Mouse (Mus musculus) midbrain, embryonic 14.5 days (tissue): ENCODE data around the gene Luc7l2. TPM values are rescaled to one million over a fixed set of nuclear protein-coding genes. Genes with fewer than 3 reads are reported as not detected.

Experiments used
- ATAC-seq: fragments of 200-750 bp; cut with Nextera tagmentation; 2 replicates; pipeline ENCODE4 v1.8.0; 2017; ENCODE audit warnings: moderate number of reproducible peaks, moderate library complexity; ENCODE audit not compliant: low FRiP score, low TSS enrichment
- DNase-seq: peaks from one replicate; pipeline ENCODE4 v3.0.0-alpha.2; 2015
- H3K27ac ChIP-seq: fragments of 300-500 bp; sonication (generic); replicated peaks from 2 replicates; pipeline ENCODE4 v1.5.1; 2014; ENCODE audit warnings: mild to moderate bottlenecking, low read depth, low read length, moderate library complexity
- H3K27me3 ChIP-seq: fragments of 300-500 bp; sonication (generic); 2 replicates; pipeline ENCODE4 v1.6.1; 2014; ENCODE audit warnings: low read length, control low read depth, mixed read lengths; ENCODE audit not compliant: control insufficient read depth, insufficient read depth
- H3K36me3 ChIP-seq: fragments of 300-500 bp; sonication (generic); 2 replicates; pipeline ENCODE4 v1.6.1; 2014; ENCODE audit warnings: low read length, control low read depth; ENCODE audit not compliant: control insufficient read depth, insufficient read depth
- H3K4me1 ChIP-seq: fragments of 300-500 bp; sonication (generic); 2 replicates; pipeline ENCODE4 v1.6.1; 2014; ENCODE audit warnings: mild to moderate bottlenecking, antibody characterized with exemption, low read length, control low read depth; ENCODE audit not compliant: control insufficient read depth, insufficient read depth
- H3K4me2 ChIP-seq: fragments of 300-500 bp; sonication (generic); 2 replicates; pipeline ENCODE4 v1.6.1; 2014; ENCODE audit warnings: mild to moderate bottlenecking, low read length, moderate library complexity
- H3K4me3 ChIP-seq: fragments of 300-500 bp; sonication (generic); replicated peaks from 2 replicates; pipeline ENCODE4 v1.5.1; 2014; ENCODE audit warnings: low read depth, low read length
- H3K9ac ChIP-seq: fragments of 300-500 bp; sonication (generic); replicated peaks from 2 replicates; pipeline ENCODE4 v1.6.1; 2014; ENCODE audit warnings: mild to moderate bottlenecking, low read length, moderate library complexity
- H3K9me3 ChIP-seq: fragments of 300-500 bp; sonication (generic); 2 replicates; pipeline ENCODE4 v1.6.1; 2016; ENCODE audit warnings: low read length, control low read depth, mixed read lengths; ENCODE audit not compliant: control insufficient read depth
- WGBS: fragments of 180-500 bp; shearing (Covaris S2); extraction: QIAGEN DNeasy Blood & Tissue Kit; methylation state at CpG from one replicate; pipeline ENCODE4 v1.1.7; 2014; 5-methylcytosine and 5-hydroxymethylcytosine counted together
- polyA plus RNA-seq: library from polyadenylated mRNA; unstranded; fragments of >200 nt; fragmentation: Nextera tagmentation; extraction: Ambion mirVana; gene quantifications from 2 replicates; pipeline ENCODE4 v1.2.1, GENCODE M21; 2014

Luc7l2 gene
- polyA plus RNA-seq, result 48.3 and 54.9 TPM in 2 replicates

GRCm38 (mm10) chr6:38551062-38551988, at the start of gene Luc7l2:
TSS of gene Luc7l2 (plus strand) at chr6:38551334.
- WGBS, result under 1% methylated on average over 91 of the region's 98 CpGs
- peak within 1 kb of the TSS; percentile 91 for H3K9ac ChIP-seq
- peak within 1 kb of the TSS; percentile 80 for H3K4me2 ChIP-seq
- no peaks in the 10 kb centered on the region for H3K27me3 ChIP-seq
- peak; percentile 94 for ATAC-seq
- DNase-seq, result peak; percentile 99
- no peaks in the 10 kb centered on the region for H3K36me3 ChIP-seq
- peaks cover 7% of the 10 kb centered on the region; the same call in 1 of the 2 replicates for H3K4me1 ChIP-seq
- peak within 1 kb of the TSS; percentile 99 for H3K27ac ChIP-seq
- peak within 1 kb of the TSS; percentile 69 for H3K4me3 ChIP-seq
- no peaks in the 10 kb centered on the region for H3K9me3 ChIP-seq

DNA sequence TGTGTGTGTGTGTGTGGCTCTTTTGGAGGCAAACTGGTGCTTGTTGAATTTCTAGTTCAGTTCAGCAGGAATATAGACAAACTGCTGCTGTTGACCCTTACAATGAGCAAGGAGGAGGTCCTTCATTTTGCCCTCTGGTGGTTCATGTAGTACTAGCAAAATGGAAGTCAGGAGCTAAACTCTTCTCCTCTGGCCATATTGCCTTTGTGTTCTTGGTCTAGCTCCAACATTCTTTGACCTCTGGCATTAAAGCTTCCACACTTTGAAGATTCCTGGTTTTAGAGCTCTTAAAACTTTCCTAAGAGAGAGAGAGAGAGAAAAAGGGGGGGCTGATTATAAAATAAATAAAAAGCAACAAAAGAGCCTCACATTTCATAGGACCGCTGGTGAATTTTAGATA, 39.0 kb upstream of the Luc7l2 start:
- H3K4me3 ChIP-seq, result no peak overlapping the region
- H3K9ac ChIP-seq, result no peak overlapping the region
- no peaks in the 10 kb centered on the region for H3K27me3 ChIP-seq
- no peaks in the 10 kb centered on the region for H3K4me1 ChIP-seq
- ATAC-seq, result no peak
- no peak overlapping the region for H3K27ac ChIP-seq
- no peak for DNase-seq
- no peaks in the 10 kb centered on the region for H3K9me3 ChIP-seq
- H3K4me2 ChIP-seq, result no peak overlapping the region
- WGBS, result 100% methylated on average over 1 of the region's 1 CpGs
- peaks cover 7% of the 10 kb centered on the region; the same call in 1 of the 2 replicates for H3K36me3 ChIP-seq

GRCm38 (mm10) chr6:38512830-38513229, 38.3 kb upstream of the Luc7l2 start:
- Histone ChIP-seq H3K4me3 (no peak overlapping the region), H3K9ac (no peak overlapping the region), H3K4me2 (no peak overlapping the region), H3K27me3 (no peaks in the 10 kb centered on the region), H3K9me3 (no peaks in the 10 kb centered on the region), H3K4me1 (no peaks in the 10 kb centered on the region), H3K36me3 (peaks cover 7% of the 10 kb centered on the region; the same call in 1 of the 2 replicates), H3K27ac (no peak overlapping the region)
- ATAC-seq (no peak), DNase-seq (no peak)

GRCm38 (mm10) chr6:38515201-38515600, 35.9 kb upstream of the Luc7l2 start:
- Histone ChIP-seq H3K4me2 (no peak overlapping the region), H3K4me3 (no peak overlapping the region), H3K27me3 (no peaks in the 10 kb centered on the region), H3K9ac (no peak overlapping the region), H3K36me3 (0 out of 2 replicates have a peak, but pooled peaks cover 4% of the 10 kb centered on the region), H3K9me3 (no peaks in the 10 kb centered on the region), H3K27ac (no peak overlapping the region), H3K4me1 (no peaks in the 10 kb centered on the region)
- WGBS, result 95% methylated on average over 4 of the region's 4 CpGs
- ATAC-seq, result no peak
- DNase-seq, result no peak

DNA sequence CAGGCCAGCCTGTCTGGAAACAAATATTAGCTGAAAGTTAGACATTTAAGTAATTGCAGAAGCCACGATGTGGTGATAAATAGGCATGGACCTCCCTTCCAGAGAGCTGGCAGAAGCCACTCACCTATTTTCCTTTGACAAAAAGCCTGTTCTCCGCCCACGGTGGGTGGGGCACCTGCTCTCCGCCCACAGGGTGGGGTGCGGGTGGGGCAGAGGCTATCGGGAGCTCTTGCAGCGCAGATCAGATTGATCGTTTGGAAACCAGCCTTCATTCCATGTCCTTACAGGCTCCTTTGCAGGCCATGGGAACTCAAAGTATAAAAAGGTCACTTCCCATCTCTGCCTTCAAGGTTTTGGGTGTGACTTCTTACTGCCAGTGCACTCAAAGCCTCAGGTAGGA, 27.3 kb upstream of the Luc7l2 start:
- no peak for ATAC-seq
- Histone ChIP-seq H3K4me2 (no peak overlapping the region), H3K9ac (no peak overlapping the region), H3K4me1 (no peaks in the 10 kb centered on the region), H3K9me3 (no peaks in the 10 kb centered on the region), H3K27ac (no peak overlapping the region), H3K27me3 (no peaks in the 10 kb centered on the region), H3K36me3 (no peaks in the 10 kb centered on the region), H3K4me3 (no peak overlapping the region)
- DNase-seq, result no peak
- WGBS, result 26% methylated on average over 8 of the region's 8 CpGs

DNA sequence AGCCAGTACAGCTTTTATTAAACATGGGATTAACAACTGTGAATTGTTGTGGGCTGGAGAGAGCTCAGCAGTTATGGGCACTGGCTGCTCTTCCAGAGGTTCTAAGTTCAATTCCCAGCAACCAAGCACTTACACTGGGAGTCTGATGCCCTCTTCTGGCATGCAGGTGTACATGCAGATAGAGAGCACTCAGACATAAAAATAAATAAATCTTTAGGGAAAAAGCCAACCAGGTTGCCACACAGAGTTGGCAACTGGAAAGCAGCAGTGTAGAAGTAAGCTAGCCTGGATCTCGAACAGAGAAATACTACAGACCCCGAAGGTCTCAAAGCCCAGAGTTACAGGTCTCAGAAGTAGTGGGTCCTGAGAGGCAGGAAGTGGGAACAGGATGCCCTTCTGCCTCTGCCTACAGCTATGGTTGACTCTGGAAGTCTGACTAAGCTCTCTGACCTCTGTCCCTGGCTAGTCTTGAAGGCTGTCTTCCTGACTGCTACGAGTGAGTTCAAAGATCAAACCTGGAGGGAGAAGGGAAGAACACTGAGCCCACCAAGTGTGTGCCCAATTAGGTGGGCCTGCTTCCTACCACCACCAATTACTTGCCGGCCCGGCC, 19.8 kb upstream of the Luc7l2 start:
- Histone ChIP-seq H3K36me3 (no peaks in the 10 kb centered on the region), H3K4me3 (no peak overlapping the region), H3K27me3 (no peaks in the 10 kb centered on the region), H3K4me1 (no peaks in the 10 kb centered on the region), H3K27ac (no peak overlapping the region), H3K4me2 (no peak overlapping the region), H3K9me3 (no peaks in the 10 kb centered on the region), H3K9ac (no peak overlapping the region)
- WGBS, result 64% methylated on average over 5 of the region's 5 CpGs
- peak; percentile 29 for DNase-seq
- ATAC-seq, result no peak

DNA sequence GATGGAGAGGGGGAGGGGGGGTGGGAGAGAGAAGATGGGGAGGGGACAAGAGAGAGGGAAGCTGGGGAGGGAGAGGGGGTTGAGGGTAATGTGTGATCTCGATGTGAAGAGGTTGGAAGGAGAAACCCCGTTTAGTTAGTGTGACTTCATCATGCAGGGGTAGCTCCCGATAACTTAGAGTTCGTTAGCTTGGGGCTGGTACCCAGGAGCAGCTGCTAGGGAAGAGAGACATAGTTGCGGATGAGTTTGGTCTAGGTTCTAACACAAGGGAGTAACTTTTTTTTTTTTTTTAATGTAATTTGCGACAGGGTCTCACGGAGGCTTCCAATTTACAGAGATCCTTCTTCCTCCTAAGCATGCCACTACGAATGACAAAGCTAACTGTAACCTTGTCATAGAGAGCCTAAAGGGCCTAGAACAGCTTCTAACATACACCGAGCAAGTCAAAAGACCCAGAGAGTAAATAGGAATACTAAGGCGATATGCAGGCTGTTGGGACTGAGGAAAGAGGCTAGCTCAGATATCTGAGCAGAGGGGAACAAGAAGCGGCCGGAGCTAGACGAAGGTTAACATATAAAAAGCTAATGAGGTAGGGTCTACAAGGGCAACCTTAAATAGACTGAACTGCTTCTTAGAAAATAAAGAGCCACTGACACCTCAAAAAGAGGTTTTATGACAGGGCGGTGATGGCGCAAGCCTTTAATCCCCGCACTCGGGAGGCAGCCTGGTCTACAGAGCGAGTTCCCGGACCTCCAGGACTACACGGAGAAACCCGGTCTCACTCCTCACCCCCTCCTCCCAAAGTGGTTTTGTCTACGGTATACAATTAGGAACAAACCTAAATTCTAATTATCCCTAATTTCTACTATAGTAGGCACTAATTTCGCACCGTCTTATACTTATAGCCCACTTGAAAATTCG, 18.4 kb upstream of the Luc7l2 start:
- peak overlapping the region; percentile 74 for H3K9ac ChIP-seq
- peak; percentile 44 for ATAC-seq
- H3K27ac ChIP-seq, result peak overlapping the region; percentile 97
- no peaks in the 10 kb centered on the region for H3K36me3 ChIP-seq
- no peak for DNase-seq
- no peaks in the 10 kb centered on the region for H3K4me1 ChIP-seq
- peak overlapping the region; percentile 85 for H3K4me3 ChIP-seq
- peak overlapping the region; percentile 90 for H3K4me2 ChIP-seq
- no peaks in the 10 kb centered on the region for H3K9me3 ChIP-seq
- 7% methylated on average over 25 of the region's 25 CpGs for WGBS
- H3K27me3 ChIP-seq, result no peaks in the 10 kb centered on the region
